Mouse (Mus musculus): ENCODE data around the gene Tmprss7.
A peak's percentile ranks its signal among the peaks of the same experiment; 100 is the strongest.

Tmprss7 gene

DNA sequence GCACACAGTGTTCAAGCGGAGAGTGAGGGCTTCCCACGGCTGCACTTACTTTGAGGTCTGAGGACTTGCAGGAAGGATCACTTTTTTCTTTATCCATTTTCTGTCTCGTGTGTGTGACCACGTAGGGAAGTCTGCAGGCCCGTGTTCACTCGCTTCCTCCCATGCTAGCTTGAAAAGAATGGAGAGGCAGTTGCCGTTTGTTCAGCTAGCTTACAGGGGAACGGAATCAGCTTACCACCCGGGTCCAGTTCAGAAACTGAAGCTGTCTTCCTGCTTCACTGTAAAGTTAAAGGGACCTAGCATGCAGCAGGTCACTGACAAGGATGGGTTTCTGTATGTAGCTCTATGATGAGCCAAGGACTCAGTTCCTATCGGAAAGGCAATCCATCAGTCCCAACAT is at the start of gene Tmprss7:
Gene Tmprss7 (minus strand): TSS at position 101 of the 400 bp plus-strand sequence.
- no peak for DNase-seq

DNA sequence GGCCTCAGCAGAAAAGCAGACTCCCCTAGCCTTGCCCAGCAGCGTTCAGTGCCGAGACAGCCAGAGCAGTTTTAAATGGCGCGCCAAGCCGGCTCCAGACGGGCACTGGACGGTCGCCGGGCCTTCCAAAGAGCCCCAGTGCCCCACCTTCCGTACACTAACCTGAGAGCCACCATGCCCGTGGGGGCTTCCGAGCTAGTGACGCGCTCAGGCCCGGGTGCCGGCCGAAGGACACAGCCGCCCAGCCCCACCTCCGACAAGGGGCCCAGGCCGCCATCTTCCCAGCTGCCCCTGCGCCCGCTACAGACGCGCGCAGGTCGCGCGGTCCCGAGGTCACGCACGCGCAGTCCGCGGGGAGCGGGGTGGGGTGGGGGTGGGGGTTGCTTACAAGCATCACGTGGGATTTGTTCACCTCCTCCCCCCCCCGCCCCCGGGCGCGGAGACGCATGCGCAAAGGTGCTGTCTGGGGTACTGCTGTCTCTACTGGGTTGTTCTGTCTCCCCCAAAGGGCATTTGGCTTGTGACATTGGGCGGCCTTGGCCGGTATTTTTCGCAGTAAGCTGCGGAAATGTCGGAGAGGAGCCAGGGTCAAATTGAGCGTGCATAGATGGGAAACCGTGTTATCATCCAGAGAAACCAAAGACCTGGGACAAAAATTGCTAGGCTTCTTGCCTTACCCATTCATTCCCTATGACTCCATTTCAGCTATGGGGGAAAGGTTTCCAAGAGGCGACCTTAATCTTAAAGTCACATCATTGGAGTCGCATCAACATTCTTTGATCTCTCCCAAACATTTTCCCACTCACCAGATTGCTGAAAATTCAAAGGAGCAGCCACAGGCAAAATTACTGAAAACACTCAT is 49.4 kb upstream of the Tmprss7 start, which contains the start of gene Abhd10:
Gene Abhd10 (minus strand): TSS at position 341 of the 862 bp plus-strand sequence.
- DNase-seq: peak; percentile 97 to 98

DNA sequence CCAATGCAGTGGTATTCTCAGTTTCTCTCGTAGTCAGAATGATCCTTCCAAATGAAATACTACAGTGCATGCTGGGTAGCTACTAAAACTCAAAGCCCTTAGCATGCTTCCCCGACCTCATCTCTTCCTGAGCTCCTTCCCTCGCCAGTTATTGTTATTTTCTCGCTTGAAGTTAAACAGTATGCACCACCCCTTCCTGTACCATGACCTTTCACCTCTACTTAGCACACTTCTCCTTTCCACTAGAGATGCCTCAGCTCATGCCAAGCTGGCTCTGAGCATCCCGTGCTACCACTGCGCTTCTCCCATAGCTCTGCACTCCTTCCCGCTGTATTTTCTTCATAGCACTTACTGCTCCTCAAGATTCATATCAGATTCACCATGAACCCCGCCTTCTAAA is 44.4 kb upstream of the Tmprss7 start:
- no peak for DNase-seq

DNA sequence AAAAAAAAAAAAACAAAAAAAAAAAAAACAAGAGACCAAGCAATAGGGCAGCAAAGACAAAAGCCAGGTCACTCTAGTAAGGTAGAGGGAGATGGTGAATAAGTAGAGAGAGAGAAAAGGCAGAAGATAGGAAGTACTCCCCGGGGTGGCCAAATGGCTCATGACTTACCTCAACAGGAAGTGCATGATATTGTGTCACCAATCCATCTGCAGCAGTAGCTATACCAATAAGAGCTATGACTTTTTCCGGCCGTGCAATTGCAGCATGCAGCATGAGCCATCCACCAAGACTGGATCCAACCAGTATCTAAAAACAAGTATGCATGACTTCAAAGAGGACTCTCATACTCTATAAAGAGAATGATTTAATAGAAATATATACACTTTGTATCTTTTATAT is 43.3 kb upstream of the Tmprss7 start:
- no peak for DNase-seq

DNA sequence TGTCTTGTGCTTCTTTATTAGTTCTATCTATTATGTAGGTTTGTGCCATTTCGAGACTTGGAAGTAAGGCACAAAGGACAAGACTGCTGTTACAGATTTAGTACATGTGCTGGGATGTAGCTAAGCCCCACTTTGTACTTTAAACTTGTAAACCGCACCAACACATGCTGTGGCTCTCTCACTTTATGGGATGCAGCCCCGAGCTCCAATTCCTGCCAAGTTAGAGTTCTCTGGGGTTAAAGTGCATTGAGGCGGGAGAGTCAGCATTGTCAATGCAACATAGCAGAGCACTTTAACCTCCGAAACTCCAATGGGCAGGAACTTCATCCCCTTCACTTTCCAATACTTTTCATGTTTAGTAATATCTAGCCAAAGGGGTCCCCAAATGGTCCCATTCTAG is 35.7 kb upstream of the Tmprss7 start:
- no peak for DNase-seq

DNA sequence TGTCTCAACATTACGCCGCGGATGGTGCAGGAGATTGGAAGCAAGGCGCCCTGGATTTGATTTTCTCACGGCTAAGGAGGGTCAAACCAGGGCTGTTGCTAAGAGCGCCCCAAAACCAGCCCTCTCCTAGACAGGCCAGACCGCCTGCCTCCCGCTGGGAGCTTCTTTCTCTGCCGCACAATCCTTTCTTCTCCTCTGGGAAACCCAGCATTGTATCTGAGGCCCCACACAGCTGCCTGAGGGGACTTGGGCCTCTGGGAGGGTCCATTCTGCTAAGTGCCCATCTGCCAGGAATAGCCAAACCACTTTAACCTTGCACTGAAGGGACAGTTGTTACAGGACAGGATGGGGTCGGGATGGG is 31.3 kb upstream of the Tmprss7 start:
- no peak for DNase-seq

DNA sequence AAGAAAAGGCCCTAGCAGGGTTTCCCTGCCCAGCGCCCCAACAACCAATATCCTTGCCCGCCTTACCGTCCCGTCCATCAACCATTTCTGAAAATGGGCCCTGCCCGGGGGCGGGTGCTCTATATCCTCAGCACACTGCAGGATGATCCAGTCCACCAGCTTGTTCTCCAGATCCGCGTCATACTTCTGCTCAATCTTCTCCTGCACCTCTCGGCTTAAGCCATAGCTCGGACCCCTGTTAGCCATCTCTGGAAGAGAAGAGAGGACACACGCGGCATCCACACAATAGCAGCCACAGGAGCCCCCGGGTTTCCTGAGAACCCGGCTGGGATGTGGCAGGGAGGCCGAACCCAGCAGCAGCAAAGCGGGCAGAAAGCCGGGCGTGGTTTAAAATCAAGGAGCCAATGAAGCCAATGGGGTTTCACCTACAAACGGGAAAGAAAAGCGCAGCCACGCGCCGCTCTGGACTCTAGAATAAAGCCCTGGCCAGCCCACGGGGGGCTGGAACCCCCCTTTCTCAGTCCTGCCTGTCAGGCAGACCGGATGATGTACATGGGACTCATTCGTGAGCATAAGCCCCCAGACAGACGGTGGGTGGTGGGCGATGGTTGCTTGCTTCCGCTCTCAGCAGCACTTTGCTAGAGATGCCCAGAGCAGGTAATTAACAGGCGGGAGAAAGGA is 30.7 kb upstream of the Tmprss7 start, which contains the start of gene Tagln3:
Gene Tagln3 (minus strand): TSS at position 548 of the 681 bp plus-strand sequence.
- no peak for DNase-seq

DNA sequence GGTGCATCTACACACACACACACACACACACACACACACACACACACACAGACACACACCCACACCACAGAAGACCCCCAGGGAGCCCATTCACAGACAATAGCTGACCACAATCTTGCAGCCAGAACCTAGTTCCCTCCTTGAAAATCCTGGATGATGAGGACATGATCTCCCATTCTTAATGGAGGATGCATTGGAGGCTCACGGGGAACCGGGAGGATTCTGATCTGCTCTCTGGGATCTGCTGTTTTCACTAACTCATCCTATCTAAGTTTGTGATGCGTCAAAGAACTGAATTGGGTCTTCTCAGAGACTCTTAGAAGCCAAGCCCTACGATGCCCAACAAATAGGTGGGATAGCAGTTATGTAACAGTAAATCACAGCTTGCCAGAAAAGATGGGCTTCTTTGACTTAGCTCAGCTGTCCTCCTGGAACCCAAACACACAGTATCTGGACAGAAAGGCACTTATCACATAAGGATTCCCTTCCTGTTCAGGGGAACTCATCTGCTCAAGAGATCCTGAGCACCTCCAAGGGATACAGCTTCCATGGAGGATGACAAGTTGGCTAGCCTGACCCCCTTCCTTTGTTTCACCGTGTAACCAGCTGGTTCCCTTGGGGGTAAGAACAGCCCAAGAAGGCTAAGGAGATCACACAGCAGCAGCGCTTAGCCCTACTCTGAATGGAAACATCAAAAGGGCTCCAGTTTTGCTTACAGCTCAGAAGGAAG is 29.9 kb upstream of the Tmprss7 start:
- no peak for DNase-seq

DNA sequence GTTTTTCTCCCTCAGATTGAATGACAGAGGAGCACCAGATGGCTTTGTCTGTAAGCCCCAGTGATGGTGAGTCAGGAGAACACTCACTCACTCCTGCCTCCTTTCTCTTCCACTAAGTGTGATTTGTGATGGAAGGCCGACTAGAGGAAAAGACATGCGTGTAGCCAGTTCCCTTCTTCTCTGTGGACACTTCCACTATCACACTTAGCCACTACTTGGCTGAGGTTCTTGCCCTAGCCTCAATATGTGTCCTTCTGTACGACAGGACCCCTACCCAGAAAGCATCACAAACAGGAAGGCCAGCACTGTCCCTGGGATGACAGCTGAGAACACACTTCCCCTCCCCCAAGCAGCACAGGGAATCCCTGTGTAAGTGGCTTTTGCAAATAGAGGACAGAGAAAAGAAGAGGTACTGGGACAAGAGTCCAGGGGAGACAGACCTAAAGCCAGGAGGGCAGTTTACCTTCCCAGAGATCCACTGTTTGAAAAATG is 29.0 kb upstream of the Tmprss7 start:
- no peak for DNase-seq

DNA sequence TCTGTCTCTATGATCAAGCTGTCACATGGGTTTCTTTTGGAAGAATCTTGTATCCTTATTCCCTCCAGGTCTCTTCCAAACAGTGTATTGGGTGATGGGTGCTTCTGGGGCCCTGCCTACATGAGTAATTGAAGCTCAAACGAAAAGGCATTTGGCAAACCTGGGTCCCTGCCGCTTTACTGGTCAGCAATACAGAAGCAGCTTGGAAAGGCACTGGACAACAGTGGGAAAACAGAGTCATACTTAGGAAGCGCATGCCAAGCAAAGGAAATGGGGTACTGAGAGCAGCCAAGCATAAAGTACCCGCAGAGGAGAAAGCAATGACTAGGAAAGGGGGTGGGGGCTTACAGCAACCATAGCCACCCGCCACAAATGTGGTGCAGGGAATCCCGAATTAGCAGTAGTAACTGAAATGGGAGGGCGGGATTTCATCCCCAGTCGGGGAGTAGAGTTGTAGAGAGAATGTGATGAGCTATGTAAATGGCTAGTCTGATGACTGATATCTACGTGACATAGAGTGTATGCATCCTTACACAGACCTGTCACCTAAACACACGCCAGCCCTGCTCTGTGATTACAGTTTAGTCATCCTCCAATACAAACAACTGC is 26.7 kb upstream of the Tmprss7 start:
- no peak for DNase-seq

DNA sequence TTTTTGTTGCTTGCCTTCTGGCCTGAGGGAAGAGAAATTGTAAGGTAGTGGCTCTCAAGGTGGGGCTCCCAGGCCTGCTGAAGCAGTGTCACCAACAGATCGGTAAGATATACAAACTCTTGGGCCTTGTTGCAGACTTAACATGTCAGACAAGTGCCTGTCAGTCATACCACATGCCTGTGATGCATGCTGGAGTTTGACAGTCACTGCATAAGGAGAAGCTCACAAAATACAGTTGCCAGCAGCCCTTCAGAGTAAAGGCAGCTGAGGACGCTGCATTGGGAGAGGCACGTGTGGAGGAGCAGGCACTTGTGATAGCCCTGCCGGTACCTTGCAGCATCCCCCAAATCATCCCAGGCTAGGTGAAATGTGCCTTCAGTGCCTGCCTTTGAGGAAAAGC is 24.8 kb upstream of the Tmprss7 start:
- no peak for DNase-seq

DNA sequence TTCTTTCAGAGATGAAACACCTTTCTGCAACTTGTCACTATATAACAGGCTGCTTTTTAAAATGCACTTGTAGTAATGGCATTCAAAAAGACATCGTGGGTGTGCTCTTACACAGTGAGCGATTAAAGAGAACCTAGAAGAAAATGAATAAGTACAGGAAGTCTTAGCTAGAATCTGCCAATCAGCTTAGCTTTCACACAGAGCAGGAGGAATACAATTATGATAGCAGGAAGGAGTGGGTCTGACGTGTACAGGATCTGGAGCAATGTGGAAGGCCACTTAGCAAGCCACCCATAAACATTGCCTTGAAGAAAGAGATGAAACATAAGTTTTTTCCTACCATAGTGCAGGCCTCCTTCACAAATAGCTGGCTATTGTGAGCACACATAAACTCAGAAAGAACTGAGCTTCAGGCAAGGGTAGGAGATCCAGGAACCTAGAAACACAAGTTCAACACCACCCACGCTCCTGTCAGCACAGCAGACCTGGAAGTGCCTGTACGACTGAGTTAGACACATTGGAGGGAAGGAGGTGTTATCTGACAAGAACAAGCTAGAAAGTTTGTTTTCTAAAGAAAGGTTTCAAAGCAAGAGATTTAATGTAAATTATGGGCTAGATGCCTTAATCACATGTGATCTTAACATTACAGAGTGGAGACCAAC is 21.2 kb upstream of the Tmprss7 start:
- DNase-seq: no peak

DNA sequence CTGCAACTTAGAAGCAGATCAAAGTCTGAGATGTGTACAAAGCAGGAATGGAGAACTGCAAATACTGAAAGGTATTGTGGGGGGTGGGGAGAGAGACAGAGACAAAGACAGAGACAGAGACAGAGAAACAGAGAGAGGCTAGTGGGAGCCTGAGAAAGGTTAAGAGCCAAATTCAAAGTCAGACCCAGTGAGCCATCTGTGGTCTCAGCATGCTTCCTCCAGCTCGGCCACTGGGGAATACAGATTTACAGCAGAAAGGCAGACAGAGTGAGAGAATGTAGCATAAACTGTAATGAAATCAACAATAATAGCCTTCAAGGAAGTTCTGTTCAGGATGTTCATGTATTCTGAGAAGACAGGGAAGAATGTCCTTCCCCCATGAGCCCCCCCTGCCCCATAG is 20.4 kb upstream of the Tmprss7 start:
- DNase-seq: no peak

DNA sequence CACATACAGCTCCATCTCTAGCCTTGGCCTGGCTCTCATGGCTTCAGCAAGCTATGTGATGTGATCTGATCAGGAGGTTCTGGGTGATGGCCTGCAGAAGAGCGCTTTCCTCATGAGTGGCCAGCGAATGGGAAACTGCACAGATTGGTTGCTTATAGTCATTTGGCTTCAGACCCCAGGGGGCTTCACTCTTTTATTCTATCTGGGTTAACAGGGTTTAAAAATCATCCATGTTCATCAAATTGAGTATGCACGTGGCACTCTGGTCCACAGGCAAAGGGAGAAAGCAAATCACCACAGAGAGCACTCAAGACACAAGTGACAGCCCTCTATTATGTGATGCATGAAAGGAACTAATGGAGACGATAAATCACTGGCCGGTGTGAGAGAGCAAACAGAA is 19.8 kb upstream of the Tmprss7 start:
- no peak for DNase-seq

DNA sequence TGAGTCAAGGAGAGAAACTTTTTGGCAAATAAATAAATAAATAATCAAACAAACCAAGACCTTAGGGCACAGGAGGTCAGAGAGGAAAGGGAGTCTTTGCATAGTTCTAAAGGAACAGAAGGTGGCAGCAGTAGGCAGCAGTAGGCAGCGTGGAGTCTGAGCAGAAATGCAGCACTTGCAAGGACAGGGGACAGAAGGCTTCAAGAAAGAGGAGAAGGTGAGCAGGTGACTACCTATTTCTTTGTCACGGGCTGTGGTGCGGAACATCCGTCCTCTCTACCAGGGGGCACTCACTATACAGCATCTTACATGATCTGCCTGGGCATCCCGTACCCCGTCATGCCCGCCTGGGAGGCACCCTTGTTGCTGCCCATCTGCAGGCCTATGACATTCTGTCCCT is 17.8 kb upstream of the Tmprss7 start:
- no peak for DNase-seq

DNA sequence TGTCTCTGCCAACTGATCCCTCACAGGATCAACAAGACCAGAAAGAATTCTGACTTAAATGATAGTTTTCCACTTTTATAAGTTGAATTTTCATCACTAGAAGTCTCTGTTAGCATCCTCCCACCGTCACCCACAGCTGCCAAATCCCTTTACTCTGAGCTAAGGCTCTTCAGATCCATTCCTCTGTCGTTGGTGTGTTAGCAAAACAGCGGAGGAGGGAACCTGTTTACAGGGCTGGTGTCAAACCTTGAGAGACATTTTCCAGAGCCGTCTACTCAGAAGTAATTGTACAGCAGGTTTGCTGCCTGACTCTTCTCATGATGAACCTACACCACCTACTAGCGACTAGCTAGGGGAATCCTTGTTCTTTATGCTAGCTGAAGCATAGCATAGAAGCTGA is 5.8 kb upstream of the Tmprss7 start:
- no peak for DNase-seq

DNA sequence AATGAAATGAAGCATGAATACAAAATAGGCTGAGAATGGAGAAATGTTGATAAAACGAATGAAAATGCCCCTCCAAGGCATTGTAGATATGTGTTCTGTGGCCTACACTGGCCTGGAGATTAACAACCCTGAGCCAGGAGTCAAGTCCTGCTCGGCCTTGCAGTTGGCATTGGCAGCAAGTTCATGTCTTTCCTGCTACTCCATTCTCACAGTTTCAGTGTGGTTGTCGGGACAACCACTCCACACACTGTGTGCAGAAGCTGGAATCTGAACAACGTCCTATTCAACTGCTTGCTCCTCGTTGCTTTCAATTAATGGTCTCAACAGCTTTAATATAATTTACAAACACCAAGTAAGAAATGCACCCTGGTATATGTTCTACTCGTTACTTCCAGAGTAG is 4.5 kb upstream of the Tmprss7 start:
- DNase-seq: no peak

DNA sequence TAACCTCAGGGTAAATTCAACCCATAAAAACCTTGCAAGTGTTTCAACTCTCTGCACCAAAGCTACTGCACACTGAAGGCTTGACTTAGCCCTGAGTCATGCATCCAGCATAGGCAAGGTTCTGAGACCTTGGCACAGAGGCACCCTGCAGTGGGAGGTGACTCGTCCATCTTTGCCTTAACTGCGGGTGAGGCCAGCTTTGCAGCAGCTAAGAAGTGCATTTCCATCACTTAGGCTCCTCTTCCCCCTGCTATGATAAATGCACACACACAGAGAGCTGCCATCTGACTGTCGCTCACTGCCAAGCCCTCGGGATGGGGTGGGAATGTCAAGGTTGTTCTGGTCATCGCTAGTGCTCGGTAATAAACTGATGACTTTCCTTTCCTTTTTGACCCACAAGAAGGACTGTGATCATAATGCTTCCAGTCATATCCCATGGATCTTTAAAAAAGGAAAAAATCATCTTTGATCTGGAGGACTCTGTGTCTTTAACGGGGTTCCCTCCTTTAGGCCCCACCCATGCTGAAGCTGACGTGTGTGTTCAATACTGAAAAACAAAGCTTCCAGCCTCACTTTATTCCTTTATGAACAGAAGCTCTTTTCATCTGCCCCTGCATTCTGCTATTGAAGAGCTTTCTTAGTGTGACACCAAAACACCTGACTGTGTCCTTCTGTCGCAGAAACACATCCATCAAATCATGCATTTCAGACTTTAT is 2.1 kb upstream of the Tmprss7 start:
- no peak for DNase-seq

DNA sequence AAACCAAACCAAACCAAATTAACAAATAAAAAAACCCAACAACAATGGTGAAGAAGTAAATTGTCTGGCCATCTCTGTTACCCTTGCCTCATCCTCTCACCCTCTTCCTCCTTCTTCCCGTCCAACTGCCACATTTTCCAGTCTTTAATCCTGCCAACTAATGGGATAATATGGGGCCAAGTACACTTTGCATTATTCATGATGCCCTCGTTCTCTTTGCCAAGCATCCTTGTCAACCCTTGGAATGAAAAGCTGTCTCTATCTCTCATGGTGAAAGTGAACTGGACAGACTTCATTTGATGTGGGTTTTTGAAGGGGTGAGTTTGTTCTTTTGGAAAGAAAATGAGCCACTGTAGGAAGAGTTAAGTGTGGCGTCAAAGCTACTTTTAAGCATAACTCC is 607 bp downstream of the Tmprss7 start:
- no peak for DNase-seq

DNA sequence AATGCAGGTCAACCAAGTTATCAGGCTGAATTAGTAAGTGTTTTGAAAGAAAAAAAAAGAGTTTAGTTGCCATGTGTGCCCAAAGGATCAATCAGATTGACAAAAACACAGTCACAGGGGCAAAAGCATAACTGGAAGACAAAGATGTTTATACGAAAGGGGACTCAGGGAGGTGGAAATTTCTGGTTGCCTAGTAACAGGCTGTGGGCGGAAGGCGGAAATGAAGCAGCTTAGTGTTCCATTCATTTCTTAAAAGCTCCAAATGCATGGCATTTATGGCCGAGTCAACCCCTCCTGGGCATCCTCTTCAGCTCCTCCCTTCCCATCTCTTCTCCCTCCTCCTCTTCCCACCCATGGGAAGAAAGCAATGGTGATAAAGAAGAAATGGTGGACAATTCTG is 3.3 kb downstream of the Tmprss7 start:
- peak in 1 of 2 experiments; percentile 2 for DNase-seq

DNA sequence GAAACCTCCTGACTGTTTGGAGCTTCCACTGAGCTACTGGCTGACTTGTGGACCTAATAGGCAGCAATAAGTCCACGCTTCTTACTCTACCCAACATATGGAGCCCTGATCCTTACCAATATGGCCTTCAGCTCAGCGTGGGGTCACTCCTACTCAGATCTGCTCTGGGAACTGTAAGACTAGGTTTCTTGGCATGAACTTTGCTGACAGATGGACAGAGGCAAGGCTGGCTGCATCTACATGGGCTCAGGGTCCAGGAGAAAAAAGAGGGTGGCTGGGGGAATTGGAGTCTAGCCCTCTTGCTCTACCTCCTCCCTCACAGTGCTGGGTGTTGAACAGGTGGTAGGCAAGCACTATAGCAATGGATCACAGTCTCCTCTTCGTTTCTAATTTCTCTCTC is 6.6 kb downstream of the Tmprss7 start:
- DNase-seq: no peak

DNA sequence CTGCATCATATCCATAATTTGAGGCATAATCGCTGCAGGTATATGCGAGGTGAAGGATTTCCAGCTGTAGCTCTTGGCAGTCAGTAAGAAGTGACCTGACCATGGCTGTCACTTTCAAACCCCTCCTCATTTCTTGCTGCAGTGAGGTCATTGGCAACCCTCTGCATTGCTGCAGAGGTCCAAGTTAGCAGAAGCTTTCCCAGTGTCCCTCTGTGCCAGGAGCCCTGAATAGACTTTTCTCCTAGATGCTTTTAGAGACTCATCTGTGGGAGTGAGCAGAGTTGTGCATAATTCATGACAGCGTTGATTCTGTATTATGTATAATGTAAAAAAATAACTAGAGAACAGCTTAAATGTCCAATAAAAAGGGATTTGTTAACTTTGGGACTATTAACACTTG is 8.2 kb downstream of the Tmprss7 start:
- no peak for DNase-seq
